Mouse (Mus musculus) embryo, embryonic 9.5 days (tissue): Measurements from ENCODE around the gene Bri3bp.

Experiments used
- DNase-seq: peaks from one replicate; pipeline ENCODE4 v3.0.0-alpha.2; 2017; ENCODE audit errors: extremely low spot score

Bri3bp gene

GRCm38 (mm10) chr5:125452573-125452972 lies 11.2 kb downstream of the Bri3bp start:
- DNase-seq, result no peak

GRCm38 (mm10) chr5:125456100-125456499 lies 14.7 kb downstream of the Bri3bp start:
- no peak for DNase-seq

- no peak for DNase-seq
Observed at GRCm38 (mm10) chr5:125457538-125457937, 16.2 kb downstream of the Bri3bp start.

- DNase-seq, result no peak
Observed at GRCm38 (mm10) chr5:125460574-125460973, 19.2 kb downstream of the Bri3bp start.

GRCm38 (mm10) chr5:125461868-125462445 lies 20.6 kb downstream of the Bri3bp start:
- DNase-seq, result no peak

GRCm38 (mm10) chr5:125465192-125465591 lies 23.8 kb downstream of the Bri3bp start:
- DNase-seq, result no peak

GRCm38 (mm10) chr5:125465701-125466106 lies 24.3 kb downstream of the Bri3bp start:
- DNase-seq, result peak; percentile 96

- DNase-seq, result no peak
Observed at GRCm38 (mm10) chr5:125466483-125466882, 25.1 kb downstream of the Bri3bp start.

GRCm38 (mm10) chr5:125467261-125467660 lies 25.9 kb downstream of the Bri3bp start:
- DNase-seq, result no peak

GRCm38 (mm10) chr5:125470713-125471112 lies 29.3 kb downstream of the Bri3bp start:
- DNase-seq, result no peak

GRCm38 (mm10) chr5:125472796-125473475 lies 31.6 kb downstream of the Bri3bp start:
- no peak for DNase-seq

- DNase-seq, result no peak
Observed at GRCm38 (mm10) chr5:125475030-125475429, 33.7 kb downstream of the Bri3bp start.

GRCm38 (mm10) chr5:125475601-125476285 lies 34.4 kb downstream of the Bri3bp start, which contains the start of gene Aacs:
Aacs (plus strand) TSS chr5:125475814.
- peak; percentile 98 for DNase-seq

GRCm38 (mm10) chr5:125476286-125476625 lies 34.9 kb downstream of the Bri3bp start:
- DNase-seq, result no peak

- no peak for DNase-seq
Observed at GRCm38 (mm10) chr5:125476799-125477198, 35.4 kb downstream of the Bri3bp start.

- DNase-seq, result no peak
Observed at GRCm38 (mm10) chr5:125477533-125477932, 36.2 kb downstream of the Bri3bp start.

GRCm38 (mm10) chr5:125478037-125478436 lies 36.7 kb downstream of the Bri3bp start:
- DNase-seq, result no peak

GRCm38 (mm10) chr5:125479376-125479775 lies 38.0 kb downstream of the Bri3bp start:
- DNase-seq, result no peak

GRCm38 (mm10) chr5:125480434-125481231 lies 39.3 kb downstream of the Bri3bp start:
- no peak for DNase-seq

GRCm38 (mm10) chr5:125482474-125482873 lies 41.1 kb downstream of the Bri3bp start:
- no peak for DNase-seq

- DNase-seq, result no peak
Observed at GRCm38 (mm10) chr5:125483712-125484611, 42.6 kb downstream of the Bri3bp start.
